9 mouse cellular contexts compared by ENCODE assay signal in the genomic region with DNA sequence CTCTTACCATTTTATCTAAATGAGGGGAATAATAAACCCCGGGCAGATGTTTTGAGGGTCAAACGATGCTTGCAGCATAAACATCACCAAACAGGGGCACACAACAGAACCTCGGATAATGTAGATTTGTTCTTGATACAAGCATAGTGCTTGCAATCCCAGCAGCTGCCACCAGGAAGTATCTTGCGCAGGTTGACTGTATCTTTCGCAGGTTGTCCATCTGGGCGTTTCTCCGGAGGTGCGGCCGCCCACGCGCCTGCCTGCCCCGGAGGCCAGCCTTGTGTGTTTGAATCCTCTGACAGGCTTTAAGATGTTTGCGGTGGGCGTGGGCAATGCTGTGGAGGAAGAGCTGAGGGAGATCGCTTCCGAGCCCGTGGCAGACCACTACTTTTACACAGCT. TPM values are rescaled to one million over a fixed set of nuclear protein-coding genes. Genes with fewer than 3 reads are reported as not detected.
DNase-seq lines count a peak whose midpoint lies in the region; ATAC-seq lines count a peak whose summit lies in the region.
"Had no signal": no experiment of that assay in that cellular context is flagged by ENCODE, and none has a peak within 500 bp of the region (broad histone marks: within the 10 kb centered on the region; RNA-seq: fewer than 3 reads in every experiment).

No protein-coding gene starts in this region.

- ATAC-seq in activated CD4-positive, CD25-positive, alpha-beta regulatory T cell, adult 4 months = peak; percentile 69

- peak; percentile 45 for DNase-seq in kidney, adult 18-20 months
- no peak for DNase-seq in kidney, adult 11 months
- DNase-seq in CD4-positive, CD25-positive, alpha-beta regulatory T cell, adult 2 months (ENCODE audit: low read depth, low spot score) = peak; percentile 78
- peak; percentile 54 for DNase-seq in kidney, postnatal 10 days
- DNase-seq in right cerebral cortex, adult 2 months (ENCODE audit: low spot score in 2 of 2) = peak; percentile 67 to 69
- no peak for DNase-seq in frontal cortex, postnatal 10 days (ENCODE audit: low spot score in 2 of 2)
- no peak for DNase-seq in adrenal gland, postnatal 25 days

RNA-seq across cellular contexts. Expression of a gene that starts 8.3 kb away (rescaled TPM):
- under 1 TPM in 1 of 2 experiments, not detected in 1; 0.23 TPM for polyA plus RNA-seq in activated CD4-positive, CD25-positive, alpha-beta regulatory T cell, adult 4 months (2017; shearing (Covaris generic))
- total RNA-seq in adrenal gland, postnatal 25 days (2021) = not detected in 2 replicates
- polyA plus RNA-seq: neural tube, embryonic 14.5 days had no signal

RNA-seq across cellular contexts. Expression of a gene that starts 39.6 kb away (rescaled TPM):
- polyA plus RNA-seq in activated CD4-positive, CD25-positive, alpha-beta regulatory T cell, adult 4 months (2017; shearing (Covaris generic)) = 1,000 to 10,000 TPM; 1,545 to 2,139 TPM
- total RNA-seq in adrenal gland, postnatal 25 days (2021) = 12.1 and 13.6 TPM in 2 replicates

Comparison
In these comparisons a context has a peak if more than half of its experiments do, and no peak if none do; other contexts are left out.
1. DNase-seq: peak in kidney, adult 18-20 months (single experiment), CD4-positive, CD25-positive, alpha-beta regulatory T cell, adult 2 months (single experiment), kidney, postnatal 10 days (single experiment) and right cerebral cortex, adult 2 months (2 of 2); none in kidney, adult 11 months (single experiment), frontal cortex, postnatal 10 days (0 of 2) and adrenal gland, postnatal 25 days (single experiment).